Mouse (Mus musculus): ENCODE results near the gene 4932438A13Rik.

- TF ChIP-seq MAX (IDR thresholded peaks at IDR 0.05) (no peak), CTCF (IDR thresholded peaks at IDR 0.05; ENCODE audit: control insufficient read depth, insufficient read depth, insufficient read length) (no peak), CEBPB (IDR thresholded peaks at IDR 0.05; ENCODE audit: low read depth) (no peak), MYOD1 (IDR thresholded peaks at IDR 0.05; ENCODE audit: control insufficient read depth, insufficient read length, low read depth) (no peak), USF1 (IDR thresholded peaks at IDR 0.05; ENCODE audit: low read depth) (no peak)
These were observed 43.5 kb upstream of the 4932438A13Rik start for GRCm38 (mm10) chr3:36819402-36819801.

Measured in C2C12 (cell line).